Mouse (Mus musculus): Measurements from ENCODE around the gene Tent5c. TPM values are rescaled to one million over a fixed set of nuclear protein-coding genes. Genes with fewer than 3 reads are reported as not detected.
"Not testable (repeated sequence)": the region's sequence is repeated elsewhere in the genome, so short reads cannot be mapped to it uniquely, and the experiment has no call there.

Tent5c gene
- polyA plus RNA-seq, 3 experiments from 2014 or later = 17.9 to 43.9 (median 38.3) TPM

GRCm38 (mm10) chr3:100438461-100439002, 50.6 kb downstream of the Tent5c start:
- no peak for ATAC-seq

- ATAC-seq = peak; percentile 91
Measured at GRCm38 (mm10) chr3:100436756-100437155, 52.4 kb downstream of the Tent5c start.

- ATAC-seq = no peak
Measured at GRCm38 (mm10) chr3:100431705-100432104, 57.4 kb downstream of the Tent5c start.

GRCm38 (mm10) chr3:100430731-100431130, 58.4 kb downstream of the Tent5c start:
- no peak for ATAC-seq

GRCm38 (mm10) chr3:100430101-100430500, 59.0 kb downstream of the Tent5c start:
- ATAC-seq = no peak

GRCm38 (mm10) chr3:100429667-100430066, 59.5 kb downstream of the Tent5c start:
- ATAC-seq = no peak

- ATAC-seq = no peak
Measured at GRCm38 (mm10) chr3:100427548-100427947, 61.6 kb downstream of the Tent5c start.

GRCm38 (mm10) chr3:100422392-100423167, 66.5 kb downstream of the Tent5c start:
- peak; percentile 73 for ATAC-seq

- no peak for ATAC-seq
Measured at GRCm38 (mm10) chr3:100421354-100421753, 67.8 kb downstream of the Tent5c start.

GRCm38 (mm10) chr3:100420691-100421056, 68.5 kb downstream of the Tent5c start:
- ATAC-seq = no peak

- ATAC-seq = no peak
Measured at GRCm38 (mm10) chr3:100419962-100420690, 69.0 kb downstream of the Tent5c start.

- no peak for ATAC-seq
Measured at GRCm38 (mm10) chr3:100418387-100418786, 70.7 kb downstream of the Tent5c start.

- no peak for ATAC-seq
Measured at GRCm38 (mm10) chr3:100417772-100418311, 71.3 kb downstream of the Tent5c start.

GRCm38 (mm10) chr3:100415671-100416070, 73.5 kb downstream of the Tent5c start:
- no peak for ATAC-seq

- not testable (repeated sequence) for ATAC-seq
Measured at GRCm38 (mm10) chr3:100413586-100413985, 75.5 kb downstream of the Tent5c start.

GRCm38 (mm10) chr3:100411945-100412344, 77.2 kb downstream of the Tent5c start:
- no peak for ATAC-seq

GRCm38 (mm10) chr3:100409280-100409679, 79.8 kb downstream of the Tent5c start:
- peak; percentile 43 for ATAC-seq

GRCm38 (mm10) chr3:100408351-100409043, 80.6 kb downstream of the Tent5c start:
- ATAC-seq = no peak

- ATAC-seq = no peak
Measured at GRCm38 (mm10) chr3:100402656-100403055, 86.5 kb downstream of the Tent5c start.
